Mouse (Mus musculus): ENCODE measurements around the gene Rbfox3.

The Rbfox3 gene

GRCm38 (mm10) chr11:118490566-118491218 is 420.7 kb downstream of the Rbfox3 start:
- DNase-seq: peak; percentile 73

DNA sequence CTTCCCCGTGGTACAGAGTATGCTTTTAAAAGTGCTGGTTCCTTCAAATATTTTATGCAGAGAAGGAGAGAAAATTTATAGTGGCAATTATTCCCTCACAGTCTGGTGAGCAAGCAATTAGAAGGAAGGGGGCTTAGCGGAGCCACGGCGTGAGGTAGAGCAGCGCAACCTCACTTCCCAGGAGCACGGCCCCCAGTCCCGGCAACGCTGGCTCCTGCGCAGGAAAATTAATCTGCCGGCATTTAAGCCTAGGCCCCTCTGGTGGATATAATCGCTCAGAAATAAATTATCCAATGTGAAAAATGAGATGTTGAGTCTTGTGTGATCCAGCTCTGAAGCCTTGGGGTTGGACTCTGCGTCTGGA is 422.5 kb downstream of the Rbfox3 start:
- no peak for DNase-seq

DNA sequence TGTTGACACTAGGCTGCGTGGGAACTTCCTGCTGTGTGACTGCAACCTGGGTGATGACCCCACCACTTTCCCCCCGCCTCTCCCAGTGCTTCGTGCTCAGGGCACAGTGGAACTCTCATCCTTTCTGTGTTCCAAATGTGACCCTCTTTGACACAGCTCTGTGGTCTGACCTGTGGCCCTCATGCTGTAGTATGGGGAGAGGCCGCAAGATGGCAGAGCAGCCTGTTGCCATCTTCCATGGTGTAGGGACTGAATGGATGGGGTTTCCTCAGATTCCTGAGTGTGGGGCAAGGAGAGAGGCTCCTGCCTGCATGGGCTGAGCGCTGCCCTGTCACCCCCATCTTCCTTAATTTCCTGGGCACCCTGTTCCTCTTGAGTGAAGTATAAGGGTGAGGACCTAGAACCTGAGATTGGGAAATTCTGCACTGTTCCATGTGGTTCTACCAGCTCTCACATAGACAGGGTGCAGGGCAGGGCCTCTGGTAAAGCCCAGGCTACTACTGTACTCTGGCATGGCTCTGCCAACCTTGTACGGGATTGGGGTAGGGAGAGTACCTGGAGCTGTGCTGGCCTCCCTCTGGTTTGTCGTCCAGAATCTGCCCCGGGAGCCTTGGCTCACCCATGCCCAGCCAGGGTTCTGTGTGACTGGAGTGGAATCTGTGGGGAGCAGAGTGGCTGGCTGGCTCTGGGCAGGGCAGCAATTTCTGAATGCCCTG is 423.0 kb downstream of the Rbfox3 start:
- DNase-seq: peak; percentile 36

DNA sequence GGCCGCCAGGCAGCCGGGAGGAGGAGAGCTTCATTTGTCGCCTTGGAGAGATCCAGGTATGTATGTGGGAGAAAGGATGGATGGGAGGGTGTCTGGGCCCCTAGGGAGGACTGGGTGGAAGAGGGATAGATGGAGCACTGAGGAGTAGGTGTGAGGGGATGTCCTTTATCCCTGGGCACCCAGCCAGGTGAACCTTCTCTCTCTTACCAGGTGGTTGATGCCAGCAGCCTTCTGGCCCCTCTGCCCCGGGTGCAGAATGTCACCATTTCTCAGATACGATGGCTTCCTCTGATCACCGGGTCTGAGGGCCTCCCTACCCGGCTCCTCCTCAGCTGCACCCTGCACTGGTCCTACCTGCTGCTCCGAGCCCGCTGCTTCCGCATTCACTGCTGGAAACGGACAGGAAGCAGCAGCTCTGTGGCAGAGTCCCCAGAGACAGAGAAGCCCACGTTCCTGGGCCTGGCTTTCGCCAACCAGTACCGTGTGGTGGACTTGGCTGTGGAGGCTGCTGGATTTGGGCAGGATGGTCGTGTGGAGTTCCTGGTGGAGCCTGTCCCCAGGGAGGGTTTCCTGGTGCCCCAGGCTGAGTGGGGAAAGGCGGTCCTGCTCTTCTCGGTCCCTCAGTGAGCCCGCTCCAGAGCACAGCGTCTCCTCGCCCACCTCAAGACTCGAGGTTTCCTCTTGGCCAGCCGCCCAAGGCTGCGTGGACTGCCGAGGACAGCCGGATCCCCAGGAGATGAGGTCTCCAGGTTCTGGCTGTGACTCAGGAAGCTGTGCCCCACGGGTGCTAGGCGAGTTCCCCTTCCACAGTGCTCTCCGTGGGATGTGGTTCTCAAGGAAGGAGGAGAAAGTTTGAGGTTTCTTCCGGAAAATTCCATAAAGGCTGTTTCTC is 424.3 kb downstream of the Rbfox3 start:
- peak; percentile 34 for DNase-seq

DNA sequence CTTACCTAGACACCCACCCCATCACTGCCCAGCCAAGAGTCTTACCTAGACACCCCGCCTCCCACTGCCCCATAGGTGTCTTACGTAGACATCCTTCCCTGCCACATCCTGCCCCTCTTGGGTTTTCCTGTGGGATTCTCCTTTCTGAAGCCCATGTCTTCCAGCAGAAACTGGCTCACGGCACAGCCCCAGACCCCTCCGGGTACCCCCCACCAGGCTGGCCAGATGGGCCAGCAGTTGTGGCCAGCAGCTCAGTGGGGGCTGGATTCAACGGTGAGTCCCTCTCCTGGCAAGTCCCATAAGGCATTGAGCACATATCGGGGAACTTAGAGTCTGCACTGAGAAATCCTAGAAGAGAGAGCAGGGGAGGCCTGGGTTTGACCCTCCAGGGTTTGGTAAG is 425.1 kb downstream of the Rbfox3 start:
- DNase-seq: no peak

DNA sequence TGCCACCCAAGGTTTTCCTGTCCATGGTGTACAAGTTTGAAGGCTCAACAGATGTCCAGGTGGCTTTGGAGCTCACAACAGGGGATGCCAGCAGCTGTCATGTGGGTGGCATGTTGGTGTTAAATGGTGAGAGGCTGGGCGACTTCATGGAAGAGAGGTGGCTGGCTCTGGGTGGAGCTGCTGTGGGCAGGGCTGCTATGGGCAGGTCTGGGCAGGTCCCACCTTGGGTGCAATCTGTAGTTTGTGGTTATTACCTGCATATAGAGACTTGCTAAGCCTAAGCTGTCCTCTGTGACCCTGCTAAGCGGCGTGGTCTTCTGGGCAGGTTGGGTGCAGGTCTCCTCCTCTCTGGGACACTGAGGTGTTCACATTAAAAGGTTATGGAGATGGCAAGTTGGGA is 425.6 kb downstream of the Rbfox3 start:
- DNase-seq: no peak

GRCm38 (mm10) chr11:118485338-118485737 is 426.1 kb downstream of the Rbfox3 start:
- no peak for DNase-seq

DNA sequence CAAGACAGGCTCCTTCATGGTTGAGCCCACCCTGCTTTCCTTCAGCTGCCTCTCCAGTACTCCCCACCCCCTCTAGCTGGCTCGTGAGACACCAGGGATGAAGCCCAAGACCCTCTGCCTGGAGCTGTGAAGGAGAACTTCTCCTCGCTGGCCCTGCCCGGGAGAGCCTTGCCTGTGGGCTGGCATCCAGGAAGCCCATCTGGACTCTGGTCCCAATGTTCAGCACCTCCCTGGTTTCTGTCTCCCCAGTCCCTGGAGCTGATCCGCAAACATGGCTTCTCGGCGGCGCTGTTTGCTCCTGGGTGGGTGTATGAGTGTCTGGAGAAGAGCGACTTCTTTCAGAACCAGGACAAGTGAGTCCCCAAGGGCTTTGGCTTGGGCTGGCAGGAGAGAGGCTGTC is 427.2 kb downstream of the Rbfox3 start:
- DNase-seq: no peak

- DNase-seq: no peak
Measured at GRCm38 (mm10) chr11:118481751-118482150, 429.6 kb downstream of the Rbfox3 start.

- DNase-seq: no peak
Measured at GRCm38 (mm10) chr11:118481231-118481630, 430.2 kb downstream of the Rbfox3 start.

- DNase-seq: peak; percentile 78
Measured at GRCm38 (mm10) chr11:118479776-118480175, 431.6 kb downstream of the Rbfox3 start.

- peak; percentile 98 for DNase-seq
Measured at GRCm38 (mm10) chr11:118476396-118477373, 434.7 kb downstream of the Rbfox3 start, which contains the start of gene Engase. TSS of gene Engase (plus strand) at chr11:118476829.

GRCm38 (mm10) chr11:118475496-118476083 is 435.8 kb downstream of the Rbfox3 start:
- no peak for DNase-seq

GRCm38 (mm10) chr11:118473842-118474500 is 437.4 kb downstream of the Rbfox3 start:
- DNase-seq: no peak

DNA sequence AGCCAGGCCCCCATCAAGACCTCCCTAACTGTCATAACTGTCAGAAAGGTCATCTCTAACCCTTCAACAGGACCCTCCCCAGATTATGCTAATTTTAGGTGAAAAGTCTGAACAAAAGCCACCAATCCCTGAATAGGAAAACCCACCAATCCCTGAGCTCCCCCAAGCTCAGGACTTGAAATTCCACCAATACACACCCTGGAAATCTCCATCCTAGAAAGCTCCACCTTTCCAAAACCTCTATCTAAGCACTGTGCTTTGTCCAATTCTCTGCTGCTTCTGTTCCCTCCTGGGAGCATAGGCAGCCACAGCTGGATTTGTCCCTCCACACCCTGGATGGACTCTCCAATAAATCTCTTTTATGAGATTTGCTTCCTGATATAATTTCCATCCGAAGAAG is 438.2 kb downstream of the Rbfox3 start:
- no peak for DNase-seq

DNA sequence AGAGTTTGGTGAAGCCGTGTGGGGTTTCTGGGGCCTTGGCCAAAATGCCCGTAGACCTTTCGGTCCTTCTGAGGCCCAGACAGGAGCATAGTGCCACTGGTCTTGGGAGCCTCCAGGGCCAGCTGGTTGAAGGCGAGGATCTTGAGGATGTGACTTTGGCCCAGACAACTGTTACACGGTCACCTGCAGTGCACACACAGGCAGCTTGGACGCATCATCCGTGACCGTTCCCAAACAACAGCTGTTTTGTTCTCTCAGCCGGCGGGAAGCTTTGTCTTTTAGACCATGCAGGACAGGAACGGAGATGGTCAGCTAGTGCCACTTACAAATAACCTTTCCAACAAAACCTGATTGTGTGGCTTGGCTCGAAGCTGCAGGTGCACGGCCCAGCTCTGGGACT is 439.7 kb downstream of the Rbfox3 start:
- no peak for DNase-seq

GRCm38 (mm10) chr11:118470234-118470966 is 441.0 kb downstream of the Rbfox3 start:
- DNase-seq: no peak

GRCm38 (mm10) chr11:118469509-118470160 is 441.8 kb downstream of the Rbfox3 start:
- DNase-seq: no peak

GRCm38 (mm10) chr11:118467441-118468035 is 443.9 kb downstream of the Rbfox3 start:
- DNase-seq: no peak

DNA sequence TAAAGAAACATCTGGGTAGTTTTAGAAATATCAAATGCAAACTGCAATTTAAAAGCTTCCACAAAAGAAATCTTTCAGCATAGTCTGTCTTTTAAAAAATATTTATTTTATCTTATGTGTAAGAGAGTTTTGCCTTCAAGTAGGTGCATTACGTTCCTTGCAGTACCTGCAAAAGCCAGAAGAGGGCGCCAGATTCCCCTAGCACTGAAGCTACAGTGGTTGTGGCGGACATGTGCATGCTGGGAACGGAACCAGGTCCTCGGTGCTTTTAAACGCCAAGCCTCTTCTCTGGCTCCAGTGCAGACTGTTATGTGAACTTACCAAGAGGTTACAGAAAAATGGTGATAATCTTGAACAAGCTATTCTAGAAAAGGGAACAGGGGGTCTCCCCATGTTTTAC is 451.1 kb downstream of the Rbfox3 start:
- DNase-seq: no peak
